Mouse (Mus musculus): ENCODE data around the gene Atp8b4. TPM values are rescaled to one million over a fixed set of nuclear protein-coding genes. Genes with fewer than 3 reads are reported as not detected.

Atp8b4 gene
- polyA plus RNA-seq, 1 experiment from 2014 or later: 0.03 TPM

- DNase-seq (ENCODE audit: low spot score): no peak
- H3K4me3 ChIP-seq: no peak overlapping the region
- 79% methylated on average over 3 of the region's 3 CpGs for WGBS
- no peaks in the 10 kb centered on the region for H3K27me3 ChIP-seq (ENCODE audit: low read depth, poor library complexity, severe bottlenecking)
- no peaks in the 10 kb centered on the region for H3K36me3 ChIP-seq
- no peak overlapping the region for H3K27ac ChIP-seq
- no peaks in the 10 kb centered on the region for H3K9me3 ChIP-seq (replicated peaks)
- peaks cover 5% of the 10 kb centered on the region; the same call in 1 of the 2 replicates for H3K4me1 ChIP-seq
Observed at GRCm38 (mm10) chr2:126283086-126283485, 217.4 kb downstream of the Atp8b4 start.

GRCm38 (mm10) chr2:126275511-126275910 lies 225.0 kb downstream of the Atp8b4 start:
- no peak overlapping the region for H3K4me3 ChIP-seq
- 89% methylated on average over 3 of the region's 3 CpGs for WGBS
- H3K9me3 ChIP-seq (replicated peaks): no peaks in the 10 kb centered on the region
- H3K27ac ChIP-seq: no peak overlapping the region
- H3K4me1 ChIP-seq: no peaks in the 10 kb centered on the region
- DNase-seq (ENCODE audit: low spot score): no peak
- no peaks in the 10 kb centered on the region for H3K27me3 ChIP-seq (ENCODE audit: low read depth, poor library complexity, severe bottlenecking)
- H3K36me3 ChIP-seq: no peaks in the 10 kb centered on the region

- H3K9me3 ChIP-seq (replicated peaks): no peaks in the 10 kb centered on the region
- 92% methylated on average over 3 of the region's 3 CpGs for WGBS
- no peak overlapping the region for H3K27ac ChIP-seq
- no peaks in the 10 kb centered on the region for H3K27me3 ChIP-seq (ENCODE audit: low read depth, poor library complexity, severe bottlenecking)
- no peaks in the 10 kb centered on the region for H3K4me1 ChIP-seq
- DNase-seq (ENCODE audit: low spot score): no peak
- H3K4me3 ChIP-seq: no peak overlapping the region
- H3K36me3 ChIP-seq: no peaks in the 10 kb centered on the region
Observed at GRCm38 (mm10) chr2:126274826-126275405, 225.6 kb downstream of the Atp8b4 start.

- Histone ChIP-seq H3K9me3 (replicated peaks) (no peaks in the 10 kb centered on the region), H3K4me1 (no peaks in the 10 kb centered on the region), H3K36me3 (no peaks in the 10 kb centered on the region), H3K4me3 (no peak overlapping the region), H3K27ac (no peak overlapping the region), H3K27me3 (ENCODE audit: low read depth, poor library complexity, severe bottlenecking) (no peaks in the 10 kb centered on the region)
- no peak for DNase-seq (ENCODE audit: low spot score)
- 93% methylated on average over 3 of the region's 3 CpGs for WGBS
Observed at GRCm38 (mm10) chr2:126274311-126274710, 226.2 kb downstream of the Atp8b4 start.

Other genes starting within 250 kb of the Atp8b4 start
- 0.11 and 0.26 TPM in 2 replicates for gene Slc27a2, start 51.7 kb upstream of the Atp8b4 start, polyA plus RNA-seq (2016; fragmentation: Nextera tagmentation; extraction: Ambion mirVana)
- gene Hdc, start 118.6 kb upstream of the Atp8b4 start, polyA plus RNA-seq (2016; fragmentation: Nextera tagmentation; extraction: Ambion mirVana): 0.18 and 0.31 TPM in 2 replicates
- gene Gabpb1, start 175.7 kb upstream of the Atp8b4 start, polyA plus RNA-seq (2016; fragmentation: Nextera tagmentation; extraction: Ambion mirVana): 92.0 and 103 TPM in 2 replicates
- 40.5 and 43.6 TPM in 2 replicates for gene Usp8, start 206.7 kb upstream of the Atp8b4 start, polyA plus RNA-seq (2016; fragmentation: Nextera tagmentation; extraction: Ambion mirVana)